Mouse (Mus musculus) midbrain, postnatal 0 days (tissue): ENCODE results near the gene Rnf144b. TPM values are rescaled to one million over a fixed set of nuclear protein-coding genes. Genes with fewer than 3 reads are reported as not detected.
A peak's percentile ranks its signal among the peaks of the same experiment; 100 is the strongest.

Experiments
- ATAC-seq: fragments of 200-750 bp; cut with Nextera tagmentation; 2 replicates; pipeline ENCODE4 v1.8.0; 2017; ENCODE audit warnings: moderate number of reproducible peaks, mild to moderate bottlenecking, moderate TSS enrichment, moderate library complexity; ENCODE audit not compliant: low FRiP score
- DNase-seq: peaks from one replicate; pipeline ENCODE4 v3.0.0-alpha.2; 2015; ENCODE audit warnings: low spot score
- H3K27ac ChIP-seq: fragments of 300-500 bp; sonication (generic); 2 replicates; pipeline ENCODE4 v1.5.1; 2014; ENCODE audit warnings: low read depth, mild to moderate bottlenecking, low read length, mixed read lengths
- H3K27me3 ChIP-seq: fragments of 300-500 bp; sonication (generic); 2 replicates; pipeline ENCODE4 v1.6.1; 2014; ENCODE audit warnings: low read length, control low read depth, mixed read lengths; ENCODE audit not compliant: insufficient read depth
- H3K36me3 ChIP-seq: fragments of 300-500 bp; sonication (generic); 2 replicates; pipeline ENCODE4 v1.6.1; 2014; ENCODE audit warnings: low read length, control low read depth, mixed read lengths; ENCODE audit not compliant: insufficient read depth
- H3K4me1 ChIP-seq: fragments of 300-500 bp; sonication (generic); 2 replicates; pipeline ENCODE4 v1.6.1; 2014; ENCODE audit warnings: mild to moderate bottlenecking, control low read depth, antibody characterized with exemption, low read length, mixed read lengths; ENCODE audit not compliant: insufficient read depth
- H3K4me2 ChIP-seq: fragments of 300-500 bp; sonication (generic); 2 replicates; pipeline ENCODE4 v1.6.1; 2014; ENCODE audit warnings: low read depth, mild to moderate bottlenecking, low read length, mixed read lengths; ENCODE audit not compliant: poor library complexity, severe bottlenecking
- H3K4me3 ChIP-seq: fragments of 300-500 bp; sonication (generic); 2 replicates; pipeline ENCODE4 v1.5.1; 2014; ENCODE audit warnings: low read depth, mild to moderate bottlenecking, low read length, moderate library complexity
- H3K9ac ChIP-seq: fragments of 300-500 bp; sonication (generic); replicated peaks from 2 replicates; pipeline ENCODE4 v1.6.1; 2014; ENCODE audit warnings: mild to moderate bottlenecking, low read length, moderate library complexity, mixed read lengths; ENCODE audit not compliant: poor library complexity, severe bottlenecking
- H3K9me3 ChIP-seq: fragments of 300-500 bp; sonication (generic); 2 replicates; pipeline ENCODE4 v1.6.1; 2016; ENCODE audit warnings: low read length, control low read depth
- CTCF ChIP-seq: IDR thresholded peaks from 2 replicates; pipeline ENCODE4 v1.5.1; 2016; ENCODE audit warnings: antibody characterized with exemption, mild to moderate bottlenecking
- WGBS: fragments of 180-500 bp; shearing (Covaris S2); extraction: QIAGEN DNeasy Blood & Tissue Kit; methylation state at CpG from one replicate; pipeline ENCODE4 v1.1.7; 2014; 5-methylcytosine and 5-hydroxymethylcytosine counted together
- polyA plus RNA-seq: library from polyadenylated mRNA; unstranded; fragments of >200 nt; fragmentation: Nextera tagmentation; extraction: Ambion mirVana; gene quantifications from 2 replicates; pipeline ENCODE4 v1.2.1, GENCODE M21; 2015
- total RNA-seq: library from RNA; depleted of rRNA; stranded (reverse); fragments of >200 nt; gene quantifications from 2 replicates; pipeline ENCODE4 v1.2.3, GENCODE M21; 2014

Gene Rnf144b
- total and polyA plus RNA-seq, 2 experiments from 2014 or later, result 1.9 to 4.1 TPM

DNA sequence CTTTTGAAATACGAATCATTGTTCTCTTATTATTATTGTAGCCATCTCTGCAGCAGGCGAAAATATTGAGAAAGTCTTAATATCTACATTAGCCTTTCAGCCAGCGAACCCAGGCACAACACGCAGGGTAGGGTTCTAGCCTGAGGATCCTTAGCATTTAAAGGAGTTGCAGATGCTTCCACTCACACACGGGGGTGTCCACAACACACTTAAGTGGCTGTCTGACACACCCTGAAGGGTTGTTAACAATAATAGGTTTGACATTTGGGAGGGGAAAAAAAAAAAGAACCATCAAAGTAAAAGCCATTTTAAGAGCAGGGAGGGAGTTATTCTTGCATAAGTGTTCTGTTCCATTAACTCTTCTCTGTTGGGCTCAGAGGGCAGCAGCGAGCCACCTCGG lies 23.9 kb downstream of the Rnf144b start:
- 73% methylated on average over 7 of the region's 7 CpGs for WGBS
- H3K27ac ChIP-seq, result no peak overlapping the region
- no peak for TF ChIP-seq CTCF
- H3K27me3 ChIP-seq, result no peaks in the 10 kb centered on the region
- no peak overlapping the region for H3K4me2 ChIP-seq
- ATAC-seq (no peak), DNase-seq (no peak)
- no peak overlapping the region for H3K9ac ChIP-seq
- H3K4me1 ChIP-seq, result no peaks in the 10 kb centered on the region
- no peaks in the 10 kb centered on the region for H3K36me3 ChIP-seq
- H3K4me3 ChIP-seq, result no peak overlapping the region
- no peaks in the 10 kb centered on the region for H3K9me3 ChIP-seq

- H3K4me1 ChIP-seq, result no peaks in the 10 kb centered on the region
- H3K4me3 ChIP-seq, result no peak overlapping the region
- no peak overlapping the region for H3K4me2 ChIP-seq
- H3K9me3 ChIP-seq, result no peaks in the 10 kb centered on the region
- H3K9ac ChIP-seq, result no peak overlapping the region
- DNase-seq (no peak), ATAC-seq (no peak)
- no peaks in the 10 kb centered on the region for H3K27me3 ChIP-seq
- H3K27ac ChIP-seq, result no peak overlapping the region
- no peaks in the 10 kb centered on the region for H3K36me3 ChIP-seq
- no peak for TF ChIP-seq CTCF
- WGBS, result 59% methylated on average over 11 of the region's 11 CpGs
These were observed 26.1 kb downstream of the Rnf144b start for GRCm38 (mm10) chr13:47148573-47148972.

DNA sequence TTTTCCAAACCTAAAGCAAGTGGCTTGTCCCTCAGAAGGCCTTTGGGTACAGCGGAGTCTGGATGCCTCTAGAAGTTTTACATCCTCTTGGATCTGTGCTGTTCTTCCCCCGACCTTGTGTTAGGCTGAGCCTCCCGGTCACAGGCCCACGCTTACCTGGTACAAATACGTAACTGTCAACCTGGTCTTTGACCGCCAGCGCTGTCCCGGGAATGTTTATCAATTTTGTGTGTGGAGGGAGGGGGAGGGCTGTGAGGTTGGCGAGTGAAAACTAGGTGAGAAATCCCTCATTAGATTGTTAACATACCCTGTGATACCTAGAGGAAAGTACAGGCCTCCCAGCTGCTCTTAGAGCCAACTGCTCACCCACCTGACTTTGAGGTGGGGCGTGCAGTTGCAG lies 27.5 kb downstream of the Rnf144b start:
- DNase-seq, result no peak
- no peaks in the 10 kb centered on the region for H3K9me3 ChIP-seq
- WGBS, result 92% methylated on average over 10 of the region's 10 CpGs
- H3K27ac ChIP-seq, result no peak overlapping the region
- ATAC-seq, result no peak
- no peak overlapping the region for H3K9ac ChIP-seq
- H3K27me3 ChIP-seq, result no peaks in the 10 kb centered on the region
- no peak for TF ChIP-seq CTCF
- H3K4me3 ChIP-seq, result no peak overlapping the region
- H3K36me3 ChIP-seq, result no peaks in the 10 kb centered on the region
- no peaks in the 10 kb centered on the region for H3K4me1 ChIP-seq
- no peak overlapping the region for H3K4me2 ChIP-seq

DNA sequence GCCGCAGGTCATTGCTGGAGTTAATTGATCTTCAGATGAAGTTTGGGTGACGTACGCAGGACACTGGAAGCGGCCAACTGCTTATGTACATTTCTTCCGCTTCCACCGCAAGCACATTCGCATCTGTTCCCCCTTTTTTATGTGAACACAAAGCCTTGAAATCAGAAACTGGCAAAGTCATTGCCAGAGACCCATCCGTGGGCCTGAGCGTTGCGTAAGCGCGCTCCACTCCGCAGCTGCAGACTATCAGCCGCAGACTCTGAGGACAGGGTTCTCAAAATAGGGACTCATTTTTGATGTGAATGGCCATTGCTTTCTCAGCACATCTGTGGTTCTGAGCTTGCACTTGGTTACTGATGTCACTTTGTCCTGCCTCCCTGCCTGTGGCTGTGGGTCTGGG lies 28.6 kb downstream of the Rnf144b start:
- WGBS, result 94% methylated on average over 14 of the region's 14 CpGs
- TF ChIP-seq CTCF, result no peak
- DNase-seq (no peak), ATAC-seq (no peak)
- Histone ChIP-seq H3K4me3 (no peak overlapping the region), H3K4me1 (no peaks in the 10 kb centered on the region), H3K9me3 (no peaks in the 10 kb centered on the region), H3K4me2 (no peak overlapping the region), H3K9ac (no peak overlapping the region), H3K27ac (no peak overlapping the region), H3K27me3 (no peaks in the 10 kb centered on the region), H3K36me3 (no peaks in the 10 kb centered on the region)

GRCm38 (mm10) chr13:47152390-47152789 lies 29.9 kb downstream of the Rnf144b start:
- ATAC-seq, result 0 out of 2 replicates have a peak, but pooled peaks have one; percentile 71
- Histone ChIP-seq H3K36me3 (no peaks in the 10 kb centered on the region), H3K4me3 (no peak overlapping the region), H3K9me3 (no peaks in the 10 kb centered on the region), H3K9ac (no peak overlapping the region), H3K4me1 (no peaks in the 10 kb centered on the region), H3K27me3 (no peaks in the 10 kb centered on the region), H3K27ac (no peak overlapping the region), H3K4me2 (no peak overlapping the region)
- WGBS, result 36% methylated on average over 7 of the region's 7 CpGs
- TF ChIP-seq CTCF, result peak; percentile 88
- peak; percentile 94 for DNase-seq

DNA sequence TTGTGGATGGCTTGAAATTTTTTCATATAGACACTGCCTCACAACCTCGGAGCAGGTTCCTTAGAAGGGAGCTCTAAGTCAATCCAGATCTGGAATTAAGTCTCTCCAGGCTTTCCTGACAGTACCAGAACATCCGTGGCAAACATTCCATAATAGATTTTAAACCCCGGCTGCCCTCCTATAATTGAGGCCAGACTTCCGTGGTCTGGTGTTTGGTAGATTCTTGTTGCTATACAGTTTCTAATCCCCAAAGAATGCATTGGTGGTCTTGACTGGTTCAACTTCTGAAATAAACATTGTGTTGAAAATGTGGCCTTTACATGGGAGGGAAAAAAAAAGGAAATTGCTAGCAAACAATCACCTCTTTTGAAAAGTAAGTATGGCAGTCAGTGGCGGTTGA lies 30.8 kb downstream of the Rnf144b start:
- Histone ChIP-seq H3K36me3 (no peaks in the 10 kb centered on the region), H3K4me3 (no peak overlapping the region), H3K4me2 (no peak overlapping the region), H3K27me3 (no peaks in the 10 kb centered on the region), H3K9me3 (no peaks in the 10 kb centered on the region), H3K4me1 (no peaks in the 10 kb centered on the region), H3K27ac (no peak overlapping the region), H3K9ac (no peak overlapping the region)
- no peak for TF ChIP-seq CTCF
- ATAC-seq (no peak), DNase-seq (no peak)
- 60% methylated on average over 5 of the region's 5 CpGs for WGBS
